In genomic region chr10:81284719-81285118, GRCm38 (mm10) we compare ENCODE assay signal across 8 mouse cellular contexts. TPM values are rescaled to one million over a fixed set of nuclear protein-coding genes. Genes with fewer than 3 reads are reported as not detected.
DNase-seq lines count a peak whose midpoint lies in the region; ATAC-seq and TF ChIP-seq lines count a peak whose summit lies in the region.

No protein-coding gene starts in this region.

- no peak for TF ChIP-seq CTCF in liver, postnatal 0 days (IDR thresholded peaks at IDR 0.05; ENCODE audit: low read depth)

- H3K4me2 ChIP-seq in neural tube, embryonic 12.5 days (replicated peaks) = peak overlapping the region; percentile 69; the same call in 1 of the 2 replicates
- peak overlapping the region; percentile 79 for H3K4me2 ChIP-seq in intestine, embryonic 16.5 days (ENCODE audit: low read depth, low read length)
- peak overlapping the region; percentile 11; the same call in 1 of the 2 replicates for H3K4me2 ChIP-seq in liver, postnatal 0 days (ENCODE audit: low read depth, low read length)
- H3K4me2 ChIP-seq in stomach, embryonic 16.5 days (ENCODE audit: low read depth, low read length) = peak overlapping the region; percentile 62

- TF ChIP-seq EP300 in liver, postnatal 0 days (IDR thresholded peaks at IDR 0.05; ENCODE audit: low read depth) = no peak

- no peaks in the 10 kb centered on the region for H3K36me3 ChIP-seq in neural tube, embryonic 12.5 days
- peaks cover 11% of the 10 kb centered on the region; the same call in 1 of the 2 replicates for H3K36me3 ChIP-seq in intestine, embryonic 16.5 days (ENCODE audit: control insufficient read depth, insufficient read depth, low read length)
- no peaks in the 10 kb centered on the region for H3K36me3 ChIP-seq in liver, postnatal 0 days (replicated peaks; ENCODE audit: insufficient read depth, low read length)
- no peaks in the 10 kb centered on the region for H3K36me3 ChIP-seq in stomach, embryonic 16.5 days (ENCODE audit: control insufficient read depth, insufficient read depth, low read length)

- no peaks in the 10 kb centered on the region for H3K9me3 ChIP-seq in neural tube, embryonic 12.5 days
- H3K9me3 ChIP-seq in intestine, embryonic 16.5 days (ENCODE audit: control insufficient read depth, low read length) = no peaks in the 10 kb centered on the region
- H3K9me3 ChIP-seq in liver, postnatal 0 days (ENCODE audit: low read length) = no peaks in the 10 kb centered on the region
- no peaks in the 10 kb centered on the region for H3K9me3 ChIP-seq in stomach, embryonic 16.5 days (replicated peaks; ENCODE audit: control insufficient read depth, low read length)

- no peak for ATAC-seq in neural tube, embryonic 12.5 days (ENCODE audit: low FRiP score, low read depth)
- ATAC-seq in intestine, embryonic 16.5 days = peak; percentile 27
- ATAC-seq in liver, postnatal 0 days = no peak
- peak; percentile 46; the same call in 1 of the 2 replicates for ATAC-seq in stomach, embryonic 16.5 days (ENCODE audit: insufficient read depth, low FRiP score)

- H3K9ac ChIP-seq in neural tube, embryonic 12.5 days = no peak overlapping the region
- peak overlapping the region; percentile 76 for H3K9ac ChIP-seq in intestine, embryonic 16.5 days (ENCODE audit: low read depth, low read length)
- H3K9ac ChIP-seq in liver, postnatal 0 days (replicated peaks) = no peak overlapping the region
- peak overlapping the region; percentile 71; the same call in 1 of the 2 replicates for H3K9ac ChIP-seq in stomach, embryonic 16.5 days (ENCODE audit: low read length)

- H3K4me3 ChIP-seq in neural tube, embryonic 12.5 days = peak overlapping the region; percentile 42; the same call in 1 of the 2 replicates
- H3K4me3 ChIP-seq in intestine, embryonic 16.5 days (ENCODE audit: low read length) = peak overlapping the region; percentile 66
- peak overlapping the region; percentile 41; the same call in 1 of the 2 replicates for H3K4me3 ChIP-seq in liver, postnatal 0 days (ENCODE audit: low read depth, low read length)
- peak overlapping the region; percentile 51 for H3K4me3 ChIP-seq in stomach, embryonic 16.5 days (replicated peaks; ENCODE audit: low read length)

- H3K4me1 ChIP-seq in neural tube, embryonic 12.5 days = peaks cover 4% of the 10 kb centered on the region; the same call in 1 of the 2 replicates
- peaks cover 14% of the 10 kb centered on the region for H3K4me1 ChIP-seq in intestine, embryonic 16.5 days (ENCODE audit: control insufficient read depth, insufficient read depth, low read length)
- peaks cover 13% of the 10 kb centered on the region for H3K4me1 ChIP-seq in liver, postnatal 0 days (ENCODE audit: insufficient read depth)
- peaks cover 25% of the 10 kb centered on the region for H3K4me1 ChIP-seq in stomach, embryonic 16.5 days (ENCODE audit: control insufficient read depth, insufficient read depth, low read length)

- WGBS in neural tube, embryonic 12.5 days = 11% methylated on average over 17 of the region's 17 CpGs
- 9% methylated on average over 17 of the region's 17 CpGs for WGBS in intestine, embryonic 16.5 days
- 21% methylated on average over 17 of the region's 17 CpGs for WGBS in liver, postnatal 0 days (ENCODE audit: insufficient replicate concordance)
- 9% methylated on average over 17 of the region's 17 CpGs for WGBS in stomach, embryonic 16.5 days

- H3K27ac ChIP-seq in neural tube, embryonic 12.5 days = no peak overlapping the region
- peak overlapping the region; percentile 85 for H3K27ac ChIP-seq in intestine, embryonic 16.5 days (ENCODE audit: low read length)
- H3K27ac ChIP-seq in liver, postnatal 0 days (ENCODE audit: low read depth) = no peak overlapping the region
- peak overlapping the region; percentile 66; the same call in 1 of the 2 replicates for H3K27ac ChIP-seq in stomach, embryonic 16.5 days (ENCODE audit: low read length)

- peaks cover 41% of the 10 kb centered on the region for H3K27me3 ChIP-seq in neural tube, embryonic 12.5 days (replicated peaks)
- H3K27me3 ChIP-seq in intestine, embryonic 16.5 days (replicated peaks; ENCODE audit: control insufficient read depth, insufficient read depth, low read length) = peaks cover 10% of the 10 kb centered on the region; the same call in 1 of the 2 replicates
- H3K27me3 ChIP-seq in liver, postnatal 0 days (ENCODE audit: insufficient read depth, low read length) = peaks cover 17% of the 10 kb centered on the region
- H3K27me3 ChIP-seq in stomach, embryonic 16.5 days (ENCODE audit: control insufficient read depth, insufficient read depth, low read length) = peaks cover 14% of the 10 kb centered on the region

- DNase-seq in neural tube, embryonic 10.5 days (ENCODE audit: extremely low spot score, low spot score) = no peak
- no peak for DNase-seq in liver, postnatal 0 days
- no peak for DNase-seq in adrenal gland, adult 2 months
- DNase-seq in layer of hippocampus, postnatal 25 days (ENCODE audit: extremely low spot score in 1 of 2, low spot score in 1 of 2) = no peak
- no peak for DNase-seq in adrenal gland, postnatal 10 days

RNA-seq across cellular contexts. Expression of gene Tjp3, which starts 6.7 kb away (rescaled TPM):
- 3.9 and 4.6 TPM in 2 replicates for polyA plus RNA-seq in neural tube, embryonic 12.5 days (2016; fragmentation: Nextera tagmentation; extraction: Ambion mirVana)
- polyA plus RNA-seq in intestine, embryonic 16.5 days (2015; fragmentation: Nextera tagmentation; extraction: Ambion mirVana) = 53.2 and 56.6 TPM in 2 replicates
- polyA plus RNA-seq in liver, postnatal 0 days (2015; fragmentation: Nextera tagmentation; extraction: Ambion mirVana) = 1.7 and 1.8 TPM in 2 replicates
- polyA plus RNA-seq in stomach, embryonic 16.5 days (2015; fragmentation: Nextera tagmentation; extraction: Ambion mirVana) = 29.1 and 35.7 TPM in 2 replicates
- total RNA-seq in adrenal gland, adult 2 months (2021) = under 1 TPM; 0.41 to 0.92 TPM
- 0.52 and 0.72 TPM in 2 replicates for polyA plus RNA-seq in adrenal gland, adult 2 months (2012; rRNA removed)
- total RNA-seq in layer of hippocampus, postnatal 25 days (2021) = 1 to 10 TPM in 1 of 2 experiments, under 1 TPM in 1; 0.86 to 1.2 TPM
- 1 to 10 TPM; 1.9 to 3.0 TPM for total RNA-seq in adrenal gland, postnatal 10 days (2021)

RNA-seq across cellular contexts. Expression of gene Pip5k1c, which starts 8.0 kb away (rescaled TPM):
- polyA plus RNA-seq in neural tube, embryonic 12.5 days (2016; fragmentation: Nextera tagmentation; extraction: Ambion mirVana) = 89.7 and 99.3 TPM in 2 replicates
- polyA plus RNA-seq in intestine, embryonic 16.5 days (2015; fragmentation: Nextera tagmentation; extraction: Ambion mirVana) = 35.4 and 40.5 TPM in 2 replicates
- polyA plus RNA-seq in liver, postnatal 0 days (2015; fragmentation: Nextera tagmentation; extraction: Ambion mirVana) = 8.8 and 9.7 TPM in 2 replicates
- polyA plus RNA-seq in stomach, embryonic 16.5 days (2015; fragmentation: Nextera tagmentation; extraction: Ambion mirVana) = 40.8 and 41.8 TPM in 2 replicates
- 10 to 100 TPM; 34.3 to 44.6 TPM for total RNA-seq in adrenal gland, adult 2 months (2021)
- 71.0 and 72.8 TPM in 2 replicates for polyA plus RNA-seq in adrenal gland, adult 2 months (2012; rRNA removed)
- 100 to 1,000 TPM; 306 to 318 TPM for total RNA-seq in layer of hippocampus, postnatal 25 days (2021)
- 10 to 100 TPM; 39.2 to 48.9 TPM for total RNA-seq in adrenal gland, postnatal 10 days (2021)

RNA-seq across cellular contexts. Expression of gene Apba3, which starts 18.0 kb away (rescaled TPM):
- polyA plus RNA-seq in neural tube, embryonic 12.5 days (2016; fragmentation: Nextera tagmentation; extraction: Ambion mirVana) = 35.9 and 36.4 TPM in 2 replicates
- polyA plus RNA-seq in intestine, embryonic 16.5 days (2015; fragmentation: Nextera tagmentation; extraction: Ambion mirVana) = 72.2 and 83.1 TPM in 2 replicates
- 21.1 and 23.2 TPM in 2 replicates for polyA plus RNA-seq in liver, postnatal 0 days (2015; fragmentation: Nextera tagmentation; extraction: Ambion mirVana)
- polyA plus RNA-seq in stomach, embryonic 16.5 days (2015; fragmentation: Nextera tagmentation; extraction: Ambion mirVana) = 61.6 and 66.9 TPM in 2 replicates
- 100 to 1,000 TPM in 1 of 2 experiments, 10 to 100 TPM in 1; 83.5 to 121 TPM for total RNA-seq in adrenal gland, adult 2 months (2021)
- 165 and 188 TPM in 2 replicates for polyA plus RNA-seq in adrenal gland, adult 2 months (2012; rRNA removed)
- total RNA-seq in layer of hippocampus, postnatal 25 days (2021) = 10 to 100 TPM; 35.4 to 39.5 TPM
- total RNA-seq in adrenal gland, postnatal 10 days (2021) = 10 to 100 TPM; 79.8 to 83.8 TPM

RNA-seq across cellular contexts. Expression of gene Mrpl54, which starts 18.0 kb away (rescaled TPM):
- polyA plus RNA-seq in neural tube, embryonic 12.5 days (2016; fragmentation: Nextera tagmentation; extraction: Ambion mirVana) = 157 and 176 TPM in 2 replicates
- polyA plus RNA-seq in intestine, embryonic 16.5 days (2015; fragmentation: Nextera tagmentation; extraction: Ambion mirVana) = 240 and 249 TPM in 2 replicates
- 110 and 112 TPM in 2 replicates for polyA plus RNA-seq in liver, postnatal 0 days (2015; fragmentation: Nextera tagmentation; extraction: Ambion mirVana)
- 197 and 220 TPM in 2 replicates for polyA plus RNA-seq in stomach, embryonic 16.5 days (2015; fragmentation: Nextera tagmentation; extraction: Ambion mirVana)
- total RNA-seq in adrenal gland, adult 2 months (2021) = 100 to 1,000 TPM; 123 to 131 TPM
- polyA plus RNA-seq in adrenal gland, adult 2 months (2012; rRNA removed) = 193 and 221 TPM in 2 replicates
- total RNA-seq in layer of hippocampus, postnatal 25 days (2021) = 10 to 100 TPM; 38.6 to 44.0 TPM
- 100 to 1,000 TPM; 109 to 111 TPM for total RNA-seq in adrenal gland, postnatal 10 days (2021)

RNA-seq across cellular contexts. Expression of gene Matk, which starts 32.0 kb away (rescaled TPM):
- polyA plus RNA-seq in neural tube, embryonic 12.5 days (2016; fragmentation: Nextera tagmentation; extraction: Ambion mirVana) = 5.1 and 6.2 TPM in 2 replicates
- 2.0 and 2.3 TPM in 2 replicates for polyA plus RNA-seq in intestine, embryonic 16.5 days (2015; fragmentation: Nextera tagmentation; extraction: Ambion mirVana)
- polyA plus RNA-seq in liver, postnatal 0 days (2015; fragmentation: Nextera tagmentation; extraction: Ambion mirVana) = 1.7 TPM in 2 replicates
- 3.6 and 4.2 TPM in 2 replicates for polyA plus RNA-seq in stomach, embryonic 16.5 days (2015; fragmentation: Nextera tagmentation; extraction: Ambion mirVana)
- total RNA-seq in adrenal gland, adult 2 months (2021) = under 1 TPM; 0.69 to 0.73 TPM
- 0.86 and 1.0 TPM in 2 replicates for polyA plus RNA-seq in adrenal gland, adult 2 months (2012; rRNA removed)
- 100 to 1,000 TPM; 222 to 244 TPM for total RNA-seq in layer of hippocampus, postnatal 25 days (2021)
- 1 to 10 TPM; 1.8 to 2.1 TPM for total RNA-seq in adrenal gland, postnatal 10 days (2021)

Comparison
In these comparisons a context has a peak if more than half of its experiments do, and no peak if none do; other contexts are left out.
1. ATAC-seq: peak in intestine, embryonic 16.5 days (single experiment) and stomach, embryonic 16.5 days (single experiment); none in neural tube, embryonic 12.5 days (single experiment) and liver, postnatal 0 days (single experiment).
2. H3K27ac ChIP-seq: peak in intestine, embryonic 16.5 days (single experiment) and stomach, embryonic 16.5 days (single experiment); none in neural tube, embryonic 12.5 days (single experiment) and liver, postnatal 0 days (single experiment).
3. H3K4me2 ChIP-seq: peak in every context shown above with its lines; median percentile 79 in intestine, embryonic 16.5 days; 69 in neural tube, embryonic 12.5 days; 62 in stomach, embryonic 16.5 days; 11 in liver, postnatal 0 days.
4. H3K9ac ChIP-seq: peak in intestine, embryonic 16.5 days (single experiment) and stomach, embryonic 16.5 days (single experiment); none in neural tube, embryonic 12.5 days (single experiment) and liver, postnatal 0 days (single experiment).
5. Peak in every context shown above with its lines, with median percentiles within 50 percentile points of each other: H3K4me3 ChIP-seq.